Mouse (Mus musculus): Measurements from ENCODE around the gene Frmd4a.

GRCm38 (mm10) chr2:4428407-4428855 lies 410.9 kb downstream of the Frmd4a start:
- no peak for TF ChIP-seq CTCF (IDR thresholded peaks at IDR 0.05; ENCODE audit: low read depth)
- no peak for TF ChIP-seq EP300 (optimal IDR thresholded peaks at IDR 0.05)

Data from stomach, postnatal 0 days (tissue).